9 mouse cellular contexts compared by ENCODE assay signal in the genomic region with DNA sequence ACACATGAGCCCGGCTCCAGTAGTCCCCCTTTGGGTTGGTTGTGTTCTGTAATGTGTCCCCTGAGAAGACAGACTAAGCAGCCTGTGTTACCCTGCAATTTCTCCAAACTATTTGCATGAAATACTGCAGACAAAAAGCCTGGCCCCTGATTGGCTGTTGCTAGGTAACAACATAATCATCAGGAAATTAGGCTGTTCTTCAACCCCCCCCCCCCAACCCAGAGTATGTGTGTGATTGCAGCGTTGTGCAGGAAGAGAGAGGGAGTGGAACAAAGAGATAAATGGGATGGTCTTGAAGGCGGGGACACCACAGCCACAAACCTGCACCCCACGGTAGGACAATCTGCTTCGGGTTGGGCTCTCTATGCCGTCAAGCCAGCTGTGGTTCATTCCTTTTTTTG. TPM values are rescaled to one million over a fixed set of nuclear protein-coding genes. Genes with fewer than 3 reads are reported as not detected.
DNase-seq lines count a peak whose midpoint lies in the region; ATAC-seq and TF ChIP-seq lines count a peak whose summit lies in the region.
"Had no signal": no experiment of that assay in that cellular context is flagged by ENCODE, and none has a peak within 500 bp of the region (broad histone marks: within the 10 kb centered on the region; RNA-seq: fewer than 3 reads in every experiment).

No protein-coding gene starts in this region.

- no peak overlapping the region for H3K4me2 ChIP-seq in lung, embryonic 14.5 days
- peak overlapping the region; percentile 53 for H3K4me2 ChIP-seq in hindbrain, embryonic 14.5 days (replicated peaks)

- DNase-seq in lung, embryonic 14.5 days = peak; percentile 67
- DNase-seq in lung, postnatal 14 days = no peak
- peak; percentile 79 for DNase-seq in brain, embryonic 18.5 days (ENCODE audit: low read depth, low spot score)
- peak; percentile 76 for DNase-seq in hindbrain, embryonic 14.5 days (ENCODE audit: low spot score)
- DNase-seq in naive thymus-derived CD4-positive, alpha-beta T cell, adult 2 months (ENCODE audit: low read depth) = peak; percentile 69
- DNase-seq in thymus, postnatal 10 days (ENCODE audit: low spot score in 2 of 2) = no peak
- no peak for DNase-seq in gastrocnemius, adult 2 months
- no peak for DNase-seq in cerebellum, adult 18-20 months
- DNase-seq: cerebellum, postnatal 25 days had no signal

- H3K9me3 ChIP-seq in lung, embryonic 14.5 days (ENCODE audit: low read depth, low read length) = peaks cover 3% of the 10 kb centered on the region; the same call in 1 of the 2 replicates
- H3K9me3 ChIP-seq in hindbrain, embryonic 14.5 days (ENCODE audit: control insufficient read depth, low read length) = no peaks in the 10 kb centered on the region

- no peaks in the 10 kb centered on the region for H3K36me3 ChIP-seq in lung, embryonic 14.5 days (ENCODE audit: insufficient read depth)
- H3K36me3 ChIP-seq in hindbrain, embryonic 14.5 days (replicated peaks; ENCODE audit: control insufficient read depth, insufficient read depth) = no peaks in the 10 kb centered on the region

- H3K4me1 ChIP-seq in lung, embryonic 14.5 days (ENCODE audit: insufficient read depth) = peaks cover 42% of the 10 kb centered on the region
- H3K4me1 ChIP-seq in hindbrain, embryonic 14.5 days (replicated peaks; ENCODE audit: control insufficient read depth, insufficient read depth, low read length) = peaks cover 63% of the 10 kb centered on the region

- no peak overlapping the region for H3K27ac ChIP-seq in lung, embryonic 14.5 days (ENCODE audit: low read depth)
- peak overlapping the region; percentile 87 for H3K27ac ChIP-seq in hindbrain, embryonic 14.5 days
- H3K27ac ChIP-seq in gastrocnemius, adult 2 months = no peak overlapping the region

- no peak overlapping the region for H3K4me3 ChIP-seq in lung, embryonic 14.5 days (ENCODE audit: low read depth, low read length)
- peak overlapping the region; percentile 27 for H3K4me3 ChIP-seq in hindbrain, embryonic 14.5 days (replicated peaks; ENCODE audit: low read length)
- H3K4me3 ChIP-seq in gastrocnemius, adult 2 months = no peak overlapping the region

- H3K27me3 ChIP-seq in lung, embryonic 14.5 days (ENCODE audit: insufficient read depth, low read length) = no peaks in the 10 kb centered on the region
- no peaks in the 10 kb centered on the region for H3K27me3 ChIP-seq in hindbrain, embryonic 14.5 days (ENCODE audit: control insufficient read depth, insufficient read depth, low read length)

- TF ChIP-seq CTCF in lung, embryonic 14.5 days (IDR thresholded peaks at IDR 0.05; ENCODE audit: low read depth) = no peak
- TF ChIP-seq CTCF in gastrocnemius, adult 2 months (IDR thresholded peaks at IDR 0.05) = no peak

- ATAC-seq in lung, embryonic 14.5 days (ENCODE audit: insufficient read depth) = no peak
- peak; percentile 73 for ATAC-seq in hindbrain, embryonic 14.5 days (ENCODE audit: low FRiP score)

- intact Hi-C loops in gastrocnemius, adult 2 months (cut with DNase I) = no loop called here

- H3K9ac ChIP-seq in lung, embryonic 14.5 days = no peak overlapping the region
- peak overlapping the region; percentile 61 for H3K9ac ChIP-seq in hindbrain, embryonic 14.5 days

- 41% methylated on average over 6 of the region's 6 CpGs for WGBS in lung, embryonic 14.5 days
- 28% methylated on average over 6 of the region's 6 CpGs for WGBS in hindbrain, embryonic 14.5 days

RNA-seq across cellular contexts. Expression of a gene that starts 34.0 kb away (rescaled TPM):
- 99.0 and 107 TPM in 2 replicates for polyA plus RNA-seq in lung, embryonic 14.5 days (2014; fragmentation: Nextera tagmentation; extraction: Ambion mirVana)
- polyA plus RNA-seq in hindbrain, embryonic 14.5 days (2014; fragmentation: Nextera tagmentation; extraction: Ambion mirVana) = 46.2 and 52.8 TPM in 2 replicates
- total RNA-seq in gastrocnemius, adult 2 months (2021) = 10 to 100 TPM; 17.3 to 25.1 TPM

Comparison
In these comparisons a context has a peak if more than half of its experiments do, and no peak if none do; other contexts are left out.
1. DNase-seq: peak in lung, embryonic 14.5 days (single experiment), brain, embryonic 18.5 days (single experiment), hindbrain, embryonic 14.5 days (single experiment) and naive thymus-derived CD4-positive, alpha-beta T cell, adult 2 months (single experiment); none in lung, postnatal 14 days (single experiment), thymus, postnatal 10 days (0 of 2), gastrocnemius, adult 2 months (single experiment) and cerebellum, adult 18-20 months (0 of 2).